Mouse (Mus musculus): ENCODE data around the gene Tvp23a. TPM values are rescaled to one million over a fixed set of nuclear protein-coding genes. Genes with fewer than 3 reads are reported as not detected.

Tvp23a gene
- total RNA-seq (2023) = 0.18 TPM

DNA sequence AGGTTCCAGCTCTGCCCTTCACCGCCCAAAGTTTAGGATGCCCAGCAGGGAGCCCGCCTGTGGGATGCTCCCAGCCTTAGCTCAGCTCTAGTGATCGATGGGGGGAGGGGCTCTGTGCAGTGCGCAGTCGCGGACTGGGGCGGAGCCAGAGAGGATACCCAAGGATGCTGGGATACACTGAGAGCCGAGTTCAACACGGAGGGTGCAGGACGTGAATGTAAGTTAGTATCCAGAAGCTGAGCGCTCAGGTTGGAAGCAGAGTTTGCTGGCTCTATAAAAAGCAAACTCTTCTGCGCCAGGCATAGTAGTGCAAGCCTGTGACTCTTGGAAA lies at the start of gene Tvp23a:
Gene Tvp23a, minus strand, starts transcription at position 99 of the 331 bp plus-strand sequence.

DNA sequence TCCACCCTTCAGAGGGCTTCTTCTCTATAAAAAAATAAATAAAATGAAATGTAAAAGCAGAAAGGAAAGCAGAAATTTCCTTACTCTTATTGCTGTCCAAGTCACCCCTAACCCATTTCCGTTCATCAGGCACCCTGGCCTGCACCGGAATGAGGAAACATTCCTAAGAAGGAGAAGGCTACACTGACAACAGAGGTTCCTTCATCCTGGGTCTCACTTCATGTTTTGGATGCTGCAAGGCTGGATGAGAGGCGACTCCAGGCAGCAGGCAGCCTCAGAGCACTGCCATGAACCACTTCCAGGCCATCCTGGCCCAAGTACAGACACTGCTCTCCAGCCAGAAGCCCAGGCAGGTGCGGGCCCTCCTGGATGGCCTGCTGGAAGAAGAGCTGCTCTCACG lies 32.7 kb upstream of the Tvp23a start, which contains the start of gene Ciita:
Gene Ciita, plus strand, starts transcription at position 203 of the 400 bp plus-strand sequence.

DNA sequence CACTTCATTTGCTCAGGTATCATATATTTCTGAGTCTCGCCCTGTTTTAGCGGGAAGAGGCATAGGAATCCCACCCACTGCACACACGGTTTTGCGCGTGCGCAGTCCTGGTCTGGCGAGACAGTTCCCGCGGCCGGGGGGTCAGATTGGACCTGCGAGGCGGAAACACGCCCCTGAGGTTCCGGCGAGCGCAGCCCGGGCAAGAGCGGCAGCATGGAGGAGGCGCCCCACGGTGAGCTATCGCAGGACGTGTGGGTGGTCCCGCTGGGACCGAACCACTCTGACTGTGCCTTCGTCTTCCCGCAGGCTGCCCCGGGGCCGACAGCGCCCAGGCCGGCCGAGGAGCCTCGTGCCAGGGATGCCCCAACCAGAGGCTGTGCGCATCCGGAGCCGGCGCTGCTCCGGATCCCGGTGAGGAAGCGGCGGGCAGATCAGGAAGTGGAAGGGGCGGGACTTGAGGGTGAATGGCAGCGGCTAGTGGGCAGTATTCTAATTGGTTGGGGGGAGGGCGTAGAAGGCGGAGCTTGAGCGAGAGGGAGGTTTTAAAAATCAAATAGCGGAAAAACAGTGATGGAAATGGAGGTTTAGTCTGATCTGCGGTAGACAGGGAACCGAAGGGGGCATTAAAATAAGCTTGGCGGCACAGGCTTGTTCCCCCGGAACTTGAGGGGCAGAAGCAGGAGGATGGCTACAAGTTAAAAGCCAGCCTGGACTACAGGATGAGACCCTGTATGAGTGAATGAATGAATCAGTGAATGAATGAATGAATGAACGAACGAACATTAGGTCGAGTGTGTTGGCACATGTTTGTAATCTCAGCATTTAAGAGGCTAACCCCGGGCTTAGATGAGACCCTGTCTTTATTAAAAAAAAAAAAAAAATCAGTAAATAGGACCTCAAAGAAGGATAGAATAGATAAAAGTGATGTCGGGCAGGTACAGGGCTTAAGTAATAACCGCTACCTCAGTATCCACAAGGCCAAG lies 35.1 kb downstream of the Tvp23a start, which contains the start of gene Nubp1:
Gene Nubp1, plus strand, starts transcription at position 185 of the 983 bp plus-strand sequence.

DNA sequence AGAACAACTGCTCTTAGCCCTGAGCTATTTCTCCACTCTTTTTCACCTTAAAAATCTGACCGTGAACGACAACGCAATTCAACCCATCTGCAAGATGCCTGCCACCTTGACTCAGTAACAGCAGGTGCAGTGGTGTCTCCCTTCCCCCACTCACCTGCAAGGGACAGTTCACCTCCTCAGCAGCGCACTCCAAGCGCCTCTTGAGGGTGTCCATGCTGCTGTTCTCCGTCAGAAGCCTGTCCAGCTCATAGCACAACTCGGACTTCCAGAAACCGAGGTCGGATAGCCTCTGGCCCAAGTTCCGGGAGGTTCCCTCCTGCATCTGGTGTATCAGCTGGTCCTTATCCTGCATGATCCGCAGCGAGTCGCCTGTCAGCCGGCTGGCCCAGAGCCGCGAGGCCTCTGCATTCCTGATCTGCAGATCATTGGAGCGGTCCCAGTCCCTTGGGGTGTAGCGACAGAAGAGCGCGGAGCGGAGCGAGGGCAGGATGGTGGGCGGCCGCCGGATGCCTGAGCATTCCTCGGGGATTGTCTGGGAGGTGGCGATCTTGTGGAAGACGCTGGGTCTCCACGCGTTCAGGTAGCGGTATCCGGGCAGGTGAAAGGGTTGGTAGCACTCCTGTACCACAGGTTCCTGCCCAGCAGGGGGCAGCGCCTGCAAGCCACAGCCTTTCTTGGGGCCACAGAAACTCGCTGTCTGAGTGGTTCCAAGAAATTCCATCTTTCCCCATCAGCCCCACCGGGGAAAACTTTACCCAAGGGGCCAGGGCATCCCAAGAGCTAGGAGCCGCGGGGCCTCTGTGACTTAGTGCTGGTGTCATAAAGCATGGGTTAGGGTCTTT lies 52.2 kb downstream of the Tvp23a start, which contains the start of gene Tekt5:
Gene Tekt5, minus strand, starts transcription at position 792 of the 842 bp plus-strand sequence.

Other genes starting within 250 kb of the Tvp23a start
- gene Emp2, start 133.4 kb downstream of the Tvp23a start, total RNA-seq (2023) = not detected
- 0.59 TPM for gene Tekt5, start 51.9 kb downstream of the Tvp23a start, total RNA-seq (2023)
- gene Nubp1, start 35.4 kb downstream of the Tvp23a start, total RNA-seq (2023) = 40.2 TPM
- gene Ciita, start 32.7 kb upstream of the Tvp23a start, total RNA-seq (2023) = 20.8 TPM
- 16.1 TPM for gene Dexi, start 95.7 kb upstream of the Tvp23a start, total RNA-seq (2023)
- gene Clec16a, start 98.0 kb upstream of the Tvp23a start, total RNA-seq (2023) = 35.9 TPM